In the genomic region with DNA sequence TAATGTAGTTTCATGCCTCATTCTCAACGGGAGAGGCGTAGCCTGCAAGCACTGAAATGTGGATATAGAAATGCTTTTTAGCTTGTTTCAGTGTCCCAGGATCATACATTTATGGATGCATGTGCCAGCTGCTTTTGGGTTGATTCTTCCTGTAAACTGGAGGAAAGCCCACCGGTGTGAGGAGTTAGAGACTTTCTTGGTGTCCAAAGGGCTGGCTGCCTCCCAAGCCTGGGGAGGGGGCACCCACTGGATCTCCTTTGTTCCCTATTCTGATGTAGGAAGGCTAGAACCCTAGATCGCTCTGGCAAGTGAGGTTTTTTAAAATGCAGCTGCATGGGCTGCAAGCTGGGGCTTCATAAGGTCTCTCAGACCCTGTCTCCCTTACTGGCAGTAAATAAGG, we compare ENCODE assay signal across 12 mouse cellular contexts. TPM values are rescaled to one million over a fixed set of nuclear protein-coding genes. Genes with fewer than 3 reads are reported as not detected.
DNase-seq lines count a peak whose midpoint lies in the region; ATAC-seq lines count a peak whose summit lies in the region.
"Had no signal": no experiment of that assay in that cellular context is flagged by ENCODE, and none has a peak within 500 bp of the region (broad histone marks: within the 10 kb centered on the region; RNA-seq: fewer than 3 reads in every experiment).

No protein-coding gene starts in this region.

- no peak for DNase-seq in limb, embryonic 10.5 days (ENCODE audit: low spot score)
- DNase-seq in gastrocnemius, postnatal 4 days (ENCODE audit: low spot score in 2 of 2), result no peak
- no peak for DNase-seq in adrenal gland, postnatal 14 days
- DNase-seq in adrenal gland, postnatal 10 days, result no peak
- DNase-seq: cerebellum, adult 9-11 months; kidney, adult 11 months; thymus, postnatal 4 days had no signal

- 83% methylated on average over 4 of the region's 4 CpGs for WGBS in limb, embryonic 12.5 days
- 92% methylated on average over 4 of the region's 4 CpGs for WGBS in limb, embryonic 10.5 days
- WGBS in forebrain, embryonic 12.5 days, result 53% methylated on average over 4 of the region's 4 CpGs
- 71% methylated on average over 4 of the region's 4 CpGs for WGBS in intestine, embryonic 16.5 days
- 70% methylated on average over 4 of the region's 4 CpGs for WGBS in stomach, embryonic 14.5 days

- H3K4me3 ChIP-seq in limb, embryonic 12.5 days (replicated peaks), result 0 out of 2 replicates have a peak overlapping the region, but pooled peaks have one; percentile 65
- H3K4me3 ChIP-seq in limb, embryonic 10.5 days, result no peak overlapping the region
- peak overlapping the region; percentile 98 for H3K4me3 ChIP-seq in forebrain, embryonic 12.5 days (replicated peaks)
- H3K4me3 ChIP-seq in intestine, embryonic 16.5 days (ENCODE audit: low read length), result no peak overlapping the region
- H3K4me3 ChIP-seq in stomach, embryonic 14.5 days (ENCODE audit: low read depth, low read length), result peak overlapping the region; percentile 92; the same call in 1 of the 2 replicates
- H3K4me3 ChIP-seq: megakaryocyte, embryonic 14.5 days had no signal

- ATAC-seq in limb, embryonic 12.5 days (ENCODE audit: insufficient number of reproducible peaks, insufficient read depth, low FRiP score, low TSS enrichment, low read depth), result no peak
- ATAC-seq in forebrain, embryonic 12.5 days (ENCODE audit: low FRiP score), result no peak
- ATAC-seq in intestine, embryonic 16.5 days, result no peak
- no peak for ATAC-seq in stomach, embryonic 14.5 days (ENCODE audit: insufficient number of reproducible peaks, insufficient read depth, low FRiP score, low read depth)

- H3K9me3 ChIP-seq in limb, embryonic 12.5 days, result no peaks in the 10 kb centered on the region
- no peaks in the 10 kb centered on the region for H3K9me3 ChIP-seq in limb, embryonic 10.5 days (replicated peaks)
- H3K9me3 ChIP-seq in forebrain, embryonic 12.5 days, result no peaks in the 10 kb centered on the region
- no peaks in the 10 kb centered on the region for H3K9me3 ChIP-seq in intestine, embryonic 16.5 days (ENCODE audit: control insufficient read depth, low read length)
- H3K9me3 ChIP-seq in stomach, embryonic 14.5 days (ENCODE audit: control insufficient read depth, low read depth, low read length), result no peaks in the 10 kb centered on the region

- H3K4me2 ChIP-seq in limb, embryonic 12.5 days, result peak overlapping the region; percentile 90
- H3K4me2 ChIP-seq in forebrain, embryonic 12.5 days, result peak overlapping the region; percentile 98
- H3K4me2 ChIP-seq in intestine, embryonic 16.5 days (ENCODE audit: low read depth, low read length), result peak overlapping the region; percentile 13; the same call in 1 of the 2 replicates
- H3K4me2 ChIP-seq in stomach, embryonic 14.5 days (replicated peaks; ENCODE audit: low read depth, low read length), result peak overlapping the region; percentile 92

- H3K4me1 ChIP-seq in limb, embryonic 12.5 days (replicated peaks), result peaks cover 82% of the 10 kb centered on the region
- H3K4me1 ChIP-seq in limb, embryonic 10.5 days, result peaks cover 44% of the 10 kb centered on the region
- H3K4me1 ChIP-seq in forebrain, embryonic 12.5 days, result peaks cover 99% of the 10 kb centered on the region
- H3K4me1 ChIP-seq in intestine, embryonic 16.5 days (ENCODE audit: control insufficient read depth, insufficient read depth, low read length), result peaks cover 41% of the 10 kb centered on the region
- peaks cover 63% of the 10 kb centered on the region for H3K4me1 ChIP-seq in stomach, embryonic 14.5 days (ENCODE audit: control insufficient read depth, insufficient read depth, low read length)
- H3K4me1 ChIP-seq: megakaryocyte, embryonic 14.5 days had no signal

- no peak overlapping the region for H3K9ac ChIP-seq in limb, embryonic 12.5 days (replicated peaks)
- H3K9ac ChIP-seq in forebrain, embryonic 12.5 days, result peak overlapping the region; percentile 100
- H3K9ac ChIP-seq in intestine, embryonic 16.5 days (ENCODE audit: low read depth, low read length), result peak overlapping the region; percentile 5; the same call in 1 of the 2 replicates
- H3K9ac ChIP-seq in stomach, embryonic 14.5 days (replicated peaks; ENCODE audit: low read depth, low read length), result no peak overlapping the region

- H3K36me3 ChIP-seq in limb, embryonic 12.5 days, result peaks cover 51% of the 10 kb centered on the region
- H3K36me3 ChIP-seq in limb, embryonic 10.5 days, result peaks cover 38% of the 10 kb centered on the region
- peaks cover 74% of the 10 kb centered on the region for H3K36me3 ChIP-seq in forebrain, embryonic 12.5 days (replicated peaks)
- peaks cover 2% of the 10 kb centered on the region; the same call in 1 of the 2 replicates for H3K36me3 ChIP-seq in intestine, embryonic 16.5 days (ENCODE audit: control insufficient read depth, insufficient read depth, low read length)
- peaks cover 22% of the 10 kb centered on the region; the same call in 1 of the 2 replicates for H3K36me3 ChIP-seq in stomach, embryonic 14.5 days (ENCODE audit: control insufficient read depth, insufficient read depth, low read length)

- H3K27me3 ChIP-seq in limb, embryonic 12.5 days, result peaks cover 67% of the 10 kb centered on the region
- H3K27me3 ChIP-seq in limb, embryonic 10.5 days (ENCODE audit: low read depth, poor library complexity, severe bottlenecking), result peaks cover 93% of the 10 kb centered on the region
- H3K27me3 ChIP-seq in forebrain, embryonic 12.5 days, result no peaks in the 10 kb centered on the region
- H3K27me3 ChIP-seq in intestine, embryonic 16.5 days (replicated peaks; ENCODE audit: control insufficient read depth, insufficient read depth, low read length), result peaks cover 21% of the 10 kb centered on the region
- no peaks in the 10 kb centered on the region for H3K27me3 ChIP-seq in stomach, embryonic 14.5 days (ENCODE audit: control insufficient read depth, insufficient read depth, low read length)

- no peak overlapping the region for H3K27ac ChIP-seq in limb, embryonic 12.5 days
- no peak overlapping the region for H3K27ac ChIP-seq in limb, embryonic 10.5 days
- H3K27ac ChIP-seq in forebrain, embryonic 12.5 days, result peak overlapping the region; percentile 53; the same call in 1 of the 2 replicates
- H3K27ac ChIP-seq in intestine, embryonic 16.5 days (ENCODE audit: low read length), result no peak overlapping the region
- H3K27ac ChIP-seq in stomach, embryonic 14.5 days (ENCODE audit: low read length), result no peak overlapping the region

RNA-seq across cellular contexts. Expression of a gene that starts 6.5 kb away (rescaled TPM):
- 14.9 and 15.0 TPM in 2 replicates for polyA plus RNA-seq in limb, embryonic 12.5 days (2016; fragmentation: Nextera tagmentation; extraction: Ambion mirVana)
- 7.4 and 13.1 TPM in 2 replicates for polyA plus RNA-seq in limb, embryonic 10.5 days (2016; fragmentation: Nextera tagmentation; extraction: Ambion mirVana)
- 55.8 and 62.6 TPM in 2 replicates for polyA plus RNA-seq in forebrain, embryonic 12.5 days (2016; fragmentation: Nextera tagmentation; extraction: Ambion mirVana)
- 7.2 and 7.4 TPM in 2 replicates for polyA plus RNA-seq in intestine, embryonic 16.5 days (2015; fragmentation: Nextera tagmentation; extraction: Ambion mirVana)
- polyA plus RNA-seq in stomach, embryonic 14.5 days (2014; fragmentation: Nextera tagmentation; extraction: Ambion mirVana), result 17.0 and 18.1 TPM in 2 replicates
- 10 to 100 TPM; 24.4 to 27.4 TPM for total RNA-seq in gastrocnemius, postnatal 4 days (2021)
- 4.6 and 5.1 TPM in 2 replicates for total RNA-seq in adrenal gland, postnatal 14 days (2021)
- total RNA-seq in adrenal gland, postnatal 10 days (2021), result 1 to 10 TPM; 6.4 to 8.5 TPM

Comparison
In these comparisons a context has a peak if more than half of its experiments do, and no peak if none do; other contexts are left out.
1. H3K4me3 ChIP-seq: peak in limb, embryonic 12.5 days (single experiment), forebrain, embryonic 12.5 days (single experiment) and stomach, embryonic 14.5 days (single experiment); none in limb, embryonic 10.5 days (single experiment) and intestine, embryonic 16.5 days (single experiment).
2. H3K4me2 ChIP-seq: peak in every context shown above with its lines; median percentile 98 in forebrain, embryonic 12.5 days; 92 in stomach, embryonic 14.5 days; 90 in limb, embryonic 12.5 days; 13 in intestine, embryonic 16.5 days.
3. H3K9ac ChIP-seq: peak in forebrain, embryonic 12.5 days (single experiment) and intestine, embryonic 16.5 days (single experiment); none in limb, embryonic 12.5 days (single experiment) and stomach, embryonic 14.5 days (single experiment).